Mouse (Mus musculus) neural tube, embryonic 10.5 days (tissue): ENCODE measurements at regions not wholly inside any gene's neighbourhood (a gene's known extent, or its start where the extent isn't known, plus 50 kb on each side); places are given as distances from the start of the nearest gene placed in this dataset.

ENCODE experiments used
- DNase-seq: peaks from one replicate; pipeline ENCODE4 v3.0.0-alpha.2; 2017; ENCODE audit warnings: low spot score; ENCODE audit errors: extremely low spot score

GRCm38 (mm10) chr1:92386752-92387151 is 86.9 kb downstream of the Ndufa10 start:
- DNase-seq, result no peak

- DNase-seq, result no peak
Measured at GRCm38 (mm10) chr1:92384945-92385344, 88.7 kb downstream of the Ndufa10 start.

GRCm38 (mm10) chr1:92383749-92384148 is 89.9 kb downstream of the Ndufa10 start:
- DNase-seq, result no peak

GRCm38 (mm10) chr1:92379510-92379886 is 94.2 kb downstream of the Ndufa10 start:
- no peak for DNase-seq

- DNase-seq, result peak; percentile 47
Measured at GRCm38 (mm10) chr1:92378741-92379509, 94.7 kb downstream of the Ndufa10 start.

GRCm38 (mm10) chr1:92376456-92376855 is 97.2 kb downstream of the Ndufa10 start:
- no peak for DNase-seq

GRCm38 (mm10) chr1:92372222-92372990 is 101.3 kb downstream of the Ndufa10 start:
- no peak for DNase-seq

GRCm38 (mm10) chr1:92371357-92371981 is 102.2 kb downstream of the Ndufa10 start:
- no peak for DNase-seq

GRCm38 (mm10) chr1:92370842-92371241 is 102.8 kb downstream of the Ndufa10 start:
- no peak for DNase-seq

GRCm38 (mm10) chr1:92369972-92370371 is 103.7 kb downstream of the Ndufa10 start:
- DNase-seq, result no peak

- no peak for DNase-seq
Measured at GRCm38 (mm10) chr1:92366249-92366648, 107.4 kb downstream of the Ndufa10 start.

GRCm38 (mm10) chr1:92365366-92366075 is 108.1 kb downstream of the Ndufa10 start:
- no peak for DNase-seq

- no peak for DNase-seq
Measured at GRCm38 (mm10) chr1:92361677-92362076, 112.0 kb downstream of the Ndufa10 start.

GRCm38 (mm10) chr1:92360255-92360654 is 113.4 kb downstream of the Ndufa10 start:
- DNase-seq, result peak; percentile 80

- no peak for DNase-seq
Measured at GRCm38 (mm10) chr1:92359473-92359872, 114.2 kb downstream of the Ndufa10 start.

- no peak for DNase-seq
Measured at GRCm38 (mm10) chr1:92358758-92359287, 114.8 kb downstream of the Ndufa10 start.

- no peak for DNase-seq
Measured at GRCm38 (mm10) chr1:92348353-92349005, 125.2 kb downstream of the Ndufa10 start.

GRCm38 (mm10) chr1:92347656-92348055 is 126.0 kb downstream of the Ndufa10 start:
- no peak for DNase-seq

GRCm38 (mm10) chr1:92343768-92344167 is 129.9 kb downstream of the Ndufa10 start:
- DNase-seq, result no peak

- no peak for DNase-seq
Measured at GRCm38 (mm10) chr1:92343161-92343598, 130.5 kb downstream of the Ndufa10 start.
